Mouse (Mus musculus) liver, postnatal 0 days (tissue): Measurements from ENCODE around the gene Camk1. TPM values are rescaled to one million over a fixed set of nuclear protein-coding genes. Genes with fewer than 3 reads are reported as not detected.
A peak's percentile ranks its signal among the peaks of the same experiment; 100 is the strongest.

Experiments used
- ATAC-seq: fragments of 200-750 bp; cut with Nextera tagmentation; 2 replicates; pipeline ENCODE4 v1.8.0; 2017; ENCODE audit warnings: mild to moderate bottlenecking, moderate library complexity
- DNase-seq: peaks from one replicate; pipeline ENCODE4 v3.0.0-alpha.2; 2016
- H3K27ac ChIP-seq: fragments of 300-500 bp; sonication (generic); 2 replicates; pipeline ENCODE4 v1.5.1; 2014; ENCODE audit warnings: antibody characterized with exemption, moderate library complexity, mild to moderate bottlenecking, low read depth
- H3K27me3 ChIP-seq: fragments of 300-500 bp; sonication (generic); 2 replicates; pipeline ENCODE4 v1.6.1; 2014; ENCODE audit warnings: low read length, control low read depth, mixed read lengths; ENCODE audit not compliant: insufficient read depth
- H3K36me3 ChIP-seq: fragments of 300-500 bp; sonication (generic); replicated peaks from 2 replicates; pipeline ENCODE4 v1.6.1; 2014; ENCODE audit warnings: mild to moderate bottlenecking, control low read depth, low read length, moderate library complexity, mixed read lengths; ENCODE audit not compliant: insufficient read depth
- H3K4me1 ChIP-seq: fragments of 300-500 bp; sonication (generic); 2 replicates; pipeline ENCODE4 v1.6.1; 2014; ENCODE audit warnings: antibody characterized with exemption, mild to moderate bottlenecking, control low read depth; ENCODE audit not compliant: insufficient read depth
- H3K4me2 ChIP-seq: fragments of 300-500 bp; sonication (generic); 2 replicates; pipeline ENCODE4 v1.6.1; 2014; ENCODE audit warnings: low read depth, mild to moderate bottlenecking, low read length, moderate library complexity, mixed read lengths
- H3K4me3 ChIP-seq: fragments of 300-500 bp; sonication (generic); 2 replicates; pipeline ENCODE4 v1.5.1; 2014; ENCODE audit warnings: low read depth, low read length
- H3K9ac ChIP-seq: fragments of 300-500 bp; sonication (generic); replicated peaks from 2 replicates; pipeline ENCODE4 v1.6.1; 2014; ENCODE audit warnings: mild to moderate bottlenecking, moderate library complexity
- H3K9me3 ChIP-seq: fragments of 300-500 bp; sonication (generic); 2 replicates; pipeline ENCODE4 v1.6.1; 2016; ENCODE audit warnings: mild to moderate bottlenecking, control low read depth, low read length, mixed read lengths
- CTCF ChIP-seq: sonication (generic); IDR thresholded peaks from 2 replicates; pipeline ENCODE4 v1.5.1; 2016; ENCODE audit warnings: antibody characterized with exemption, low read depth
- EP300 ChIP-seq: IDR thresholded peaks from 2 replicates; pipeline ENCODE4 v1.6.1; 2016; ENCODE audit warnings: antibody characterized with exemption, low read depth, mild to moderate bottlenecking
- WGBS: fragments of 180-500 bp; shearing (Covaris S2); extraction: QIAGEN DNeasy Blood & Tissue Kit; methylation state at CpG from one replicate; pipeline ENCODE4 v1.1.7; 2014; ENCODE audit not compliant: insufficient replicate concordance; 5-methylcytosine and 5-hydroxymethylcytosine counted together
- polyA plus RNA-seq: library from polyadenylated mRNA; unstranded; fragments of >200 nt; fragmentation: Nextera tagmentation; extraction: Ambion mirVana; gene quantifications from 2 replicates; pipeline ENCODE4 v1.2.1, GENCODE M21; 2015

Gene Camk1
- polyA plus RNA-seq, 1 experiment from 2014 or later, result 18.1 TPM

GRCm38 (mm10) chr6:113306322-113306985 lies 37.3 kb downstream of the Camk1 start:
- H3K4me1 ChIP-seq, result peaks cover 14% of the 10 kb centered on the region
- no peak for TF ChIP-seq EP300
- TF ChIP-seq CTCF, result no peak
- under 1% methylated on average over 49 of the region's 50 CpGs for WGBS
- H3K4me2 ChIP-seq, result peak overlapping the region; percentile 96
- H3K27ac ChIP-seq, result peak overlapping the region; percentile 100
- H3K4me3 ChIP-seq, result peak overlapping the region; percentile 100
- H3K36me3 ChIP-seq, result peaks cover 17% of the 10 kb centered on the region
- H3K9me3 ChIP-seq, result no peaks in the 10 kb centered on the region
- ATAC-seq, result peak; percentile 92
- peak overlapping the region; percentile 99 for H3K9ac ChIP-seq
- no peaks in the 10 kb centered on the region for H3K27me3 ChIP-seq
- DNase-seq, result peak; percentile 100

GRCm38 (mm10) chr6:113302258-113302657 lies 41.5 kb downstream of the Camk1 start:
- H3K4me2 ChIP-seq, result no peak overlapping the region
- H3K4me1 ChIP-seq, result peaks cover 5% of the 10 kb centered on the region
- H3K36me3 ChIP-seq, result no peaks in the 10 kb centered on the region
- DNase-seq (no peak), ATAC-seq (no peak)
- no peaks in the 10 kb centered on the region for H3K9me3 ChIP-seq
- no peak overlapping the region for H3K4me3 ChIP-seq
- 19% methylated on average over 3 of the region's 3 CpGs for WGBS
- no peaks in the 10 kb centered on the region for H3K27me3 ChIP-seq
- TF ChIP-seq CTCF (peak; percentile 73), EP300 (no peak)
- H3K9ac ChIP-seq, result no peak overlapping the region
- no peak overlapping the region for H3K27ac ChIP-seq

GRCm38 (mm10) chr6:113301350-113301749 lies 42.4 kb downstream of the Camk1 start:
- Histone ChIP-seq H3K27me3 (no peaks in the 10 kb centered on the region), H3K9me3 (no peaks in the 10 kb centered on the region), H3K4me2 (no peak overlapping the region), H3K27ac (no peak overlapping the region), H3K4me1 (peaks cover 5% of the 10 kb centered on the region), H3K36me3 (no peaks in the 10 kb centered on the region), H3K9ac (no peak overlapping the region), H3K4me3 (no peak overlapping the region)
- ATAC-seq (no peak), DNase-seq (no peak)
- TF ChIP-seq CTCF, result no peak
- TF ChIP-seq EP300, result no peak
- 75% methylated on average over 5 of the region's 5 CpGs for WGBS

DNA sequence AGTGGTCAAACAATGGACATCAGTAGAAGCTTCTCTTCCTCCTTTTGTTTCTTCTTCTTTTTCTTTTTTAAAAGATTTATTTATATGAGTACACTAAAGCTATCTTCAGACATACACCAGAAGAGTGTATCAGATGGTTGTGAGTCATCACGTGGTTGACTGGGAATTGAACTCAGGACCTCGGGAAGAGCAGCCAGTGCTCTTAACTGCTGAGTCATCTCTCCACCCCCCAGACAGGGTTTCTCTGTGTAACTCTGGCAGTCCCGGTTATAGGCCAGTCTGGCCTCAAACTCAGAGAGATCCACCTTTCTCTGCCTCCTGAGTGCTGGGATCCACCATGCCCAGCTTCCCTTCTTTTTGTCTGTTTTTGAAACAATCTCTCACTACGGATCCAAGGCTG lies 47.1 kb downstream of the Camk1 start:
- 44% methylated on average over 4 of the region's 4 CpGs for WGBS
- H3K4me1 ChIP-seq, result no peaks in the 10 kb centered on the region
- ATAC-seq (no peak), DNase-seq (no peak)
- TF ChIP-seq CTCF (no peak), EP300 (no peak)
- H3K9me3 ChIP-seq, result no peaks in the 10 kb centered on the region
- H3K27me3 ChIP-seq, result no peaks in the 10 kb centered on the region
- no peak overlapping the region for H3K4me3 ChIP-seq
- H3K27ac ChIP-seq, result no peak overlapping the region
- H3K9ac ChIP-seq, result no peak overlapping the region
- H3K36me3 ChIP-seq, result no peaks in the 10 kb centered on the region
- no peak overlapping the region for H3K4me2 ChIP-seq

DNA sequence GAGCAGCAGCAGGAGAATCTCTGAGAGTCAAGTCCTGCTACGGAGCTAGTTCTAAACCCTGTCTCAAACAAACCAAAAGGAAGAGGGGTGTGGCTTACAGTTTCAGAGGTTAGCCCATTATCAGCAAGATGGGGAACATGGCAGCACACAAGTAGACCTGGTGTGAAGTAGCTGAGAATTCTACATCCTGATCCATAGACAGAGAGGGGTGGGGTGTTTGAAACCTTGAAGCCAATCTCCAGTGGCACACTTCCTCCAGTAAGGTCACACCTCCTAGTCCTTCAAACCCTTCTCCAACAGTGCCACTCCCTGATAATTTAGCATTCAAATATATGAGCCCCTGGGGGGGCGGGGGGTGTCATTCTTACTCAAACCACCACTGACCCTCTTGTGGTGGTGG lies 47.7 kb downstream of the Camk1 start:
- WGBS, result 77% methylated on average over 2 of the region's 2 CpGs

GRCm38 (mm10) chr6:113292938-113293337 lies 50.8 kb downstream of the Camk1 start:
- TF ChIP-seq EP300, result no peak
- H3K4me3 ChIP-seq, result no peak overlapping the region
- H3K9me3 ChIP-seq, result no peaks in the 10 kb centered on the region
- H3K27ac ChIP-seq, result no peak overlapping the region
- WGBS, result 55% methylated on average over 5 of the region's 5 CpGs
- DNase-seq, result no peak
- no peak overlapping the region for H3K9ac ChIP-seq
- ATAC-seq, result no peak
- H3K4me1 ChIP-seq, result no peaks in the 10 kb centered on the region
- no peak overlapping the region for H3K4me2 ChIP-seq
- H3K36me3 ChIP-seq, result no peaks in the 10 kb centered on the region
- H3K27me3 ChIP-seq, result no peaks in the 10 kb centered on the region

More for the DNA sequence above, 47.7 kb downstream of the Camk1 start:
- no peak for TF ChIP-seq CTCF
- no peak for TF ChIP-seq EP300
- DNase-seq (no peak), ATAC-seq (no peak)
- Histone ChIP-seq H3K27me3 (no peaks in the 10 kb centered on the region), H3K27ac (no peak overlapping the region), H3K4me1 (no peaks in the 10 kb centered on the region), H3K9ac (no peak overlapping the region), H3K36me3 (no peaks in the 10 kb centered on the region), H3K4me3 (no peak overlapping the region), H3K9me3 (no peaks in the 10 kb centered on the region), H3K4me2 (no peak overlapping the region)

- DNase-seq (no peak), ATAC-seq (no peak)
- WGBS, result 57% methylated on average over 6 of the region's 6 CpGs
- no peaks in the 10 kb centered on the region for H3K27me3 ChIP-seq
- H3K4me2 ChIP-seq, result no peak overlapping the region
- no peaks in the 10 kb centered on the region for H3K9me3 ChIP-seq
- no peak overlapping the region for H3K9ac ChIP-seq
- no peaks in the 10 kb centered on the region for H3K4me1 ChIP-seq
- H3K36me3 ChIP-seq, result no peaks in the 10 kb centered on the region
- H3K27ac ChIP-seq, result no peak overlapping the region
- no peak for TF ChIP-seq EP300
- no peak for TF ChIP-seq CTCF
- no peak overlapping the region for H3K4me3 ChIP-seq
Observed at GRCm38 (mm10) chr6:113290346-113290745, 53.4 kb downstream of the Camk1 start.
